Mouse (Mus musculus): Measurements from ENCODE around the gene Msh6.

DNA sequence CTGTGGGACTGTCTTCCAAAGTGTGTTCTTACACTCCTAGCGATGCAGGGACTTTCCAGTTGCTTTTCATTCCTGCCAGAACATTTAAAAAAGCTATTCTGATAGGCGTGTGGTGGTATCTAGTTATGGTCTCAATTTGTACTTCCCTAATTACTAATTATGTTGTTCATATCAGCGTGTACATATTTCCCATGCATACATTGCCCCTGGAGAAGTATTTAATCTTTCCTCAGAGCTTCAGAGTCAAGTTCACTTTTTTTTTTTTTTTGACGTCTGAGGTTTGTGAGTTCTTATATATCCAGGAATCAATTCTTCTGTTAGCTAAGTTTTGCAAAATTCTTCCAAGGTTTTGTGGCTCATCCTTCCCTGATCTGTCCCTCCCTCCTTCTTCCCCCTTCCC is 38.7 kb upstream of the Msh6 start:
- TF ChIP-seq POLR2A (IDR thresholded peaks at IDR 0.05; ENCODE audit: borderline replicate concordance, low read depth, low read length): no peak
- no peak for TF ChIP-seq CTCF (IDR thresholded peaks at IDR 0.05; ENCODE audit: low read depth, low read length)

Measured in bone marrow macrophage, adult 2 months (primary cell).